21 mouse cellular contexts compared by ENCODE assay signal in genomic region chr19:35549381-35549780, GRCm38 (mm10).
"Had no signal": no experiment of that assay in that cellular context is flagged by ENCODE, and none has a peak within 500 bp of the region (broad histone marks: within the 10 kb centered on the region; RNA-seq: fewer than 3 reads in every experiment).

No protein-coding gene starts in this region.

- ATAC-seq: hindbrain, embryonic 16.5 days; hindbrain, postnatal 0 days; inflammation-experienced regulatory T-cells, adult 6 months; intestine, embryonic 15.5 days; intestine, embryonic 16.5 days; intestine, postnatal 0 days had no signal

- DNase-seq: heart, postnatal 10 days; heart, postnatal 14 days; heart, postnatal 36 days; heart, postnatal 4 days; kidney, adult 11 months; kidney, adult 18-20 months; kidney, adult 2 months; kidney, adult 8-10 months; kidney, adult 9 months; kidney, postnatal 14 days; kidney, postnatal 25 days; kidney, postnatal 36 days; kidney, postnatal 4 days; layer of hippocampus, adult 9-11 months; layer of hippocampus, postnatal 36 days had no signal
